Mouse (Mus musculus) ES-E14 (cell line): ENCODE data around the gene Fignl1.

Experiments used
- CHD2 ChIP-seq: IDR thresholded peaks from 2 replicates; pipeline ENCODE4 v1.6.1; 2014; ENCODE audit warnings: mild to moderate bottlenecking, low read depth, low read length, inconsistent platforms
- HCFC1 ChIP-seq: IDR thresholded peaks from 2 replicates; pipeline ENCODE4 v1.6.1; 2012; ENCODE audit warnings: low read length, inconsistent platforms, borderline replicate concordance; ENCODE audit not compliant: insufficient read depth
- MAFK ChIP-seq: IDR thresholded peaks from 2 replicates; pipeline ENCODE4 v1.6.1; 2014; ENCODE audit warnings: mild to moderate bottlenecking, low read depth, low read length, inconsistent platforms; ENCODE audit not compliant: insufficient read depth
- ZC3H11A ChIP-seq: IDR thresholded peaks from 2 replicates; pipeline ENCODE4 v1.6.1; 2012; ENCODE audit warnings: low read depth, mild to moderate bottlenecking, inconsistent platforms, low read length, borderline replicate concordance
- ZNF384 ChIP-seq: IDR thresholded peaks from 2 replicates; pipeline ENCODE4 v1.6.1; 2012; ENCODE audit warnings: low read depth, low read length, inconsistent platforms

DNA sequence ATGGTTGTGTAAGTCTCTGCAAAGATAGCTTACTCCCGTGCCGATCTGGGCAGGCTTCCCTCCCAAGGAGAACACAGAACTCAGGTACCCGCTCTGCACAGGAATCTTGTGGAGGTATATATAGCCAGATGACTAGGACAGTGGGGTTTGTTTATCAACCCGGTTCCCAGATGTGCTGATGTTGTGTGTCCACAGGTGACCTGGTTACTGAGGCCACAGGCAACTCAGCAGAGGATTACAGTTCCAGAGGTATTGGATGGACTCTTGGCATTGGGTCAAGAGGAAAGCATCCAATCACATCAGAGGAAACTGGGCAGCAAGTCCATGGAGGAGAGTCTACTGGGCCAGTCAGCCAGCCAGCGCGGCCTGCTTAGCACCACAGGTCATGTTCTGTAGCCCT, 10.0 kb upstream of the Fignl1 start:
- TF ChIP-seq ZC3H11A: no peak
- TF ChIP-seq HCFC1: no peak
- no peak for TF ChIP-seq CHD2
- TF ChIP-seq ZNF384: no peak
- no peak for TF ChIP-seq MAFK
